Mouse (Mus musculus): ENCODE data around the gene Tcp11l1. TPM values are rescaled to one million over a fixed set of nuclear protein-coding genes. Genes with fewer than 3 reads are reported as not detected.

Gene Tcp11l1
- 15.9 TPM for polyA plus RNA-seq (2014; fragmentation: Illumina TruSeq; extraction: RNeasy Lipid Tissue Mini Kit (QIAGEN cat#74804); ENCODE audit: low read depth, low replicate concordance)

GRCm38 (mm10) chr2:104711585-104712485, at the start of gene Tcp11l1:
Tcp11l1 (minus strand) TSS chr2:104712169.

GRCm38 (mm10) chr2:104742741-104743064, 30.7 kb upstream of the Tcp11l1 start, which contains the start of gene Depdc7:
Depdc7 (minus strand) TSS chr2:104742878.

GRCm38 (mm10) chr2:104716279-104716678, 4.3 kb upstream of the Tcp11l1 start, which contains the start of gene Pin1rt1:
Pin1rt1 (minus strand) TSS chr2:104716379.

Other genes starting within 250 kb of the Tcp11l1 start
- gene Hipk3, start 217.7 kb downstream of the Tcp11l1 start, polyA plus RNA-seq (2014; fragmentation: Illumina TruSeq; extraction: RNeasy Lipid Tissue Mini Kit (QIAGEN cat#74804); ENCODE audit: low read depth, low replicate concordance), result 115 TPM
- 39.0 TPM for gene Cstf3, start 121.6 kb downstream of the Tcp11l1 start, polyA plus RNA-seq (2014; fragmentation: Illumina TruSeq; extraction: RNeasy Lipid Tissue Mini Kit (QIAGEN cat#74804); ENCODE audit: low read depth, low replicate concordance)
- not detected for gene Pin1rt1, start 4.2 kb upstream of the Tcp11l1 start, polyA plus RNA-seq (2014; fragmentation: Illumina TruSeq; extraction: RNeasy Lipid Tissue Mini Kit (QIAGEN cat#74804); ENCODE audit: low read depth, low replicate concordance)
- 66.2 TPM for gene Depdc7, start 30.7 kb upstream of the Tcp11l1 start, polyA plus RNA-seq (2014; fragmentation: Illumina TruSeq; extraction: RNeasy Lipid Tissue Mini Kit (QIAGEN cat#74804); ENCODE audit: low read depth, low replicate concordance)
- 31.1 TPM for gene Qser1, start 104.6 kb upstream of the Tcp11l1 start, polyA plus RNA-seq (2014; fragmentation: Illumina TruSeq; extraction: RNeasy Lipid Tissue Mini Kit (QIAGEN cat#74804); ENCODE audit: low read depth, low replicate concordance)
- gene Prrg4, start 137.7 kb upstream of the Tcp11l1 start, polyA plus RNA-seq (2014; fragmentation: Illumina TruSeq; extraction: RNeasy Lipid Tissue Mini Kit (QIAGEN cat#74804); ENCODE audit: low read depth, low replicate concordance), result 10.2 TPM
- gene Ccdc73, start 155.6 kb upstream of the Tcp11l1 start, polyA plus RNA-seq (2014; fragmentation: Illumina TruSeq; extraction: RNeasy Lipid Tissue Mini Kit (QIAGEN cat#74804); ENCODE audit: low read depth, low replicate concordance), result 21.0 TPM

Measured in kidney, adult 10 weeks (tissue).